Mouse (Mus musculus) neural tube, embryonic 10.5 days (tissue): ENCODE results near the gene Polr2e.

Source experiments
- DNase-seq: peaks from one replicate; pipeline ENCODE4 v3.0.0-alpha.2; 2017; ENCODE audit warnings: low spot score; ENCODE audit errors: extremely low spot score

The Polr2e gene

DNA sequence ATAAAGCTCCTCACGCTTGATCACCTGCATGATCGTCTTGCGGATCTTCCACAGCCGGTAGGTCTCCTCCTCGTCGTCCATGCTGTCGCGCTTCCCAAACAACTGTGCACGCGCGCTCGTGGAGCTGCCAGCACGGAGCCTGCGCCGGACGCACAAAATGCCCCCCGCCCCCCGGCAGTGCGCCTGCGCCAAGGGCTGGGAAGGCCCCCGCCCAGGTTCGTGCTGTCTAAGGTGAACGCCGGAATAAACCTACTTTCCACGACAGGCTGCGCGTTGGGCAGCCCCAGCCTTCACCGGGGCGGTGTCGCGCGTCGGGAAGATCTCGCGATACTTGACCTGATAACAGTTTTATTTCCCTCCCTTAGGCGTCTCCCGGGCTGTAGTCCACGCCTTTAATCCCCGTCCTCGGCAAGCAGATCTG, at the start of gene Polr2e:
Gene Polr2e (minus strand): TSS at position 237 of the 421 bp plus-strand sequence.
- peak; percentile 98 for DNase-seq

DNA sequence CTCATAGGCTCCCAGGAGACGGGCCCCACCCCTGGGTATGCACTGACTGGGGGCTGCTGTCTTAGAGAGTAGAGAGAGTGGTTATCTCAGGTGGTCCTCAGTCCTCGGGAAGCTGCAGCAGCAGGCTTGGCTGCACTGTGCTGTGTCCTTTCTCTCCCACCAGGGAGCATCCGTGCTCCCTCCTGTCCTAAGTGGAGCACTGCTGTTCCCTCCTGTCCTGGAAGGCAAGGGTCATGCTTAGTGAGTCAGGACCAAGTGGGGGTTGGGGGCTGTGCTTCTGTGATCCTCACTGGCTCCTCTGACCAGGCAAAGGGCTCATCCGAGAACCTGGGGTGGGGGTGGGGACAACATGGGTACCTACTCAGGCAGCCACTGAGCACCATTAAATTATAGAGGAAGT, 49.6 kb upstream of the Polr2e start:
- no peak for DNase-seq

DNA sequence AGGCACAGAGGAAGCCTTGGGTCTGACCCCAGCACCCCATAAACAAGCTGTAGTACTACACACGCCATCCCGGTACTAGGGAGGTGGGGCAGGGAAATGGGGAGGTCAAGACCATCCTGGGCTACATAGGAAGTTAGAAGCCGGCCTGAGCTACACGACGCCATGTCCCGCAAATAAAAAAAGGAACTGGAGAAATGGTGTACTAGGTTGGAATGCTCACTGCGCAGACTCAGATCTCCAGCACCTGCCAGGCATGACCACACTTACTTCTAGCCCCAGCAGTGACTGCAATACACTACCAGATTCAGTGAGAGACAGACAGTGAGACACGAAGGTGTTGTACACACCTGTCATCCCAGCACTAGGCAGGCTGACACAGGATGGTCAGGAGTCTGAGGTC, 47.9 kb upstream of the Polr2e start:
- no peak for DNase-seq

DNA sequence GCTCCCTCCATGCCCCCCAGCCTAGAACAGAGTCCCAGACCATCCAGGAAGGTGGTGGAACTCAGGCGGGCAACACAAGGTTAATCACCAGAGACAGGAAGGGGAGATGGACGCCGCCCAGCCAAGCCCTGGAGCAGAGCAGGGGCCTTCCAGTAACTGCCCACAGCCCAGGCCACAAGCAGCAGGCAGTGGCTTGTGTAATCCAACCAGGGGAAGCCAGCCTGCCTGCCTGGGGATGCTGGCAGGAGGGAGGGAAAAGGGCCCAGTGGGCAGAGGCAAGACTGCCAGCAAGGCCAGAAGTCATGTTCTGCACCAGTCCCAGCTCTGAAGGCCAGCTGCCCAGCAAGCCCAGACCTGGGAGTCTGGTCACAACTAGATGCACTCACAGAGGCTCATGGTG, 47.3 kb upstream of the Polr2e start:
- DNase-seq, result no peak

DNA sequence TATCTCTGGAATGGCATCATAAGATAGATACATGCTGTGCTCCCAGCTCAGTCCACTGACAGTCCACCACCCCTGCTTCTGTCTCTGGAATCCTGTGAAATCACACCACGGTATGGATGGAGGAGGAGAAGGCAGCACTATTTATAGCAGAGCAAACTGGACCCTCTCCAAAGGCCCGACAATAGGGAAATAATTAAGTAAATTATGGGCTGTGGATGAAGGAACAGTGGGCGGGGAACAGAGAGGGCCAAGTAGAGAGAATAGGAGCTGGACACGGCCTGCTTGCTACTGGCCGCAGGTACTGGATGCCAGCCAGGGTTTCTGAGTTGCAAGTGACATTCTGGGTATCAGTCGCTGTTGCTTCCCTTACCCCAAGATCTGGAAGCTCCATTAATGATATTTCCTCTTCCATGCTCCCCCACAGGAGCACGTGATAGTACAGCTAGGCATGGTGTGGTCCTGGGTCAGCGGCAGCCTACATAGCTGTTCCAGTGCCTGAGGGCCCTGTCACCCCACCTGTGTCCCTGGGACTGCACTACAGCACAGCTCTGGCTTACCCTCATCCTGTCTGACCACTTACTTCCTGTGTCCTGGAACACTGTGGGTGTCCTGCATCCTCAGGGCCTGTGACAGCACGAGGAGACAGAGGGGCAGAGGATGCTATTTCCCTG, 45.4 kb upstream of the Polr2e start:
- no peak for DNase-seq

DNA sequence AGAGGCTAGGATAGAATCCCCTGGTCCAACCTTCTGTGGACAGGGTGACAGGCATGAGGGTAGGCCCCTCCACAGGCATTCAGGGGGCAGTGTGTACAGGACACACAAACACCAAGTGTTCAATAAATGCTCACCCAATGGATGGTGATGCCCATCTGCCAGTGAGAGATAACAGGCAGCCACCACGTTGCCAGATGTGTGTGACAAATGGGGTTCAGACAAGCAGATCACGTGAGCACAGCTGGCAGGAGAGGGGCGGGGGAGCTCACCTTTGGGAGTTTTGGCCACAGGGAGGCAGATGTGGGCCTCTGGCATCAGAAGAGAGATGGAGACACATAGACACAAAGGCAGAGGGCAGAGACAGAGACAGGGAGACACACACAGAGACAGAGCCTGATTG, 41.5 kb upstream of the Polr2e start:
- no peak for DNase-seq

DNA sequence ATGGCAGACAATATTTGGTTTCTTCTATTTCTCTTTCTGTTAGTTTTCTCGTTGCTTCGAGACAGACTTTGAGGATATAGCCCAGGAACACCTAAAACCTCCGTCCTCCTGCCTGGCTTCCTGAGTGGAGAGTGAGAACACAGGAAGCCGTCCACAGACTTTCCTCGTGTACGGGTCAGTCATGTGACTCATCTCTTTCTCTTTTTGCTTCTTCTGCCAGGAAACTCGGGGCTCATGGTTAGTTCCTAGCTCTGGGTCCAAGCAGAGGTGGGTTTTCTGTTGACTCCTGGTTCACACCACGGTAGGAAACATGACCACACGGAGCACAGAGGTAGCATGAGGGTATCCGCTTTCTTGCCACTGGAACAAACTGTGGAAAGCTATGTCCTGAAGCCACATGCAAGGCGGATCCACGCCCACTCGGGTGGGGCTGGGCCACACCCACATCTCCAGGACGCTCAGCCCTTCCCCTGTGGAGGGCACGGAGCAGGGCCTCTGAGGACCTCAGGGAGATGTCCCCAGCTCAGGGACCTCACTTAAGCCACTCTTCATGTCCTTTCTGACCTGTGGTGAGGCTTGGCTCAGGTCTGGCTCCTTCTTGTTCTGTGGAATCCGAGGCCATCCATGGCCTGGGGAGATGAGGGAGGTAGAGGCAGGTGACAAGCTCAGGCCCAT, 40.9 kb upstream of the Polr2e start:
- DNase-seq, result no peak

DNA sequence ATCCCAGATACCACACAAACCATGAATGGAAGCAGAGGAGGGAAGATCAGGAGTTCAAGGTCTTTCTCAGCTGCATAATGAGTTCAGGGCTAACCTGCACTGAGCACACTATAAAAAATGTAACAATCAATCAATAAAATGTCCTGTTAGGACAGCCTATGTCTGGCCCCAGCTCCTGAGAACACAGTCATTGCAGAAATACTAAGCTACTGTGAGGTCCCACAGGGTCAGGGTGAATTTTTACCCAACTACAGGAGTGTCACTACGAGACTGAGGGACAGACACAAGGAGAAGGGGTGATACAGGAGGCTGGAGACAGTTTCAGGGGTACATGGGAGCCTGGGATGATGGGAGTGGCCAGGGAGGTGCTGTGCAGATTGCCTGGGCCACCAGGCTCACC, 38.8 kb upstream of the Polr2e start:
- no peak for DNase-seq

DNA sequence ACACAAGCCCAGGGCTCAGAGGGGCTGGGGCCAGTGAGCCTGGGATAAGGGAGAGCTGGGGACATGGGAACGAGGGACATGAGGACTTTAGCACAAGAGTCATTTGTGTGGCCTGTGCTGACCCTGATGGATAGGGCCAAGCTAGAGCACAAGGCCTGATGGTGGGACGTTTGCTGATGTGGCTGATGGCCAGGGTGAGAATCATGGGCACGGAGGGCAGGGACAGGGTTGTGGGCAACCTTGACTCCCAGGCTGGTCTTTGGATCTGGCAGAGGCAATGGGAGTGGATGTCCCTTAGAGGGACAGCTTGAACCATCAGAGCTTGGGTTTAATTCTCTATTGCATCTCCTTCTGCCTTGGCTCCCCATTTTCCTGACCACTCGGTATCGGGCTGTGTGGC, 37.7 kb upstream of the Polr2e start:
- no peak for DNase-seq

DNA sequence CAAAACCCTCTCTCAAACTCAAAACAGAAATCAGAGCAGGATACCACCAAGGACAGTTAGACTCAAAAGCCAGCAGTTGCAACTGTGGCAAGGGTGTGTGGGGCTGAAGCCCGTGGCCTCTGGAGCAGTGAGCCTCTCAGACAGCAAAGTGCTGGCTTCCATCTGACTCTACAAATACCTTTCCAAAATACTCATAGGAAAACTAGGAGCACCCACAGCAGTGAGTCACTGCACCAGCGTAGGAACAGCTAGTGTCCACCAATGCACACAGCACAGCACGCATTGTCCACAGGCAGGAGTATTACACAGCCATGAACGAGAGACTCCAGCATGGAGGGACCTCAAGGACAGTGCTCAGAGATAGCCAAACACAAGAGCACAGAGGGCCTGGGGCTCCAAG, 36.8 kb upstream of the Polr2e start:
- no peak for DNase-seq

DNA sequence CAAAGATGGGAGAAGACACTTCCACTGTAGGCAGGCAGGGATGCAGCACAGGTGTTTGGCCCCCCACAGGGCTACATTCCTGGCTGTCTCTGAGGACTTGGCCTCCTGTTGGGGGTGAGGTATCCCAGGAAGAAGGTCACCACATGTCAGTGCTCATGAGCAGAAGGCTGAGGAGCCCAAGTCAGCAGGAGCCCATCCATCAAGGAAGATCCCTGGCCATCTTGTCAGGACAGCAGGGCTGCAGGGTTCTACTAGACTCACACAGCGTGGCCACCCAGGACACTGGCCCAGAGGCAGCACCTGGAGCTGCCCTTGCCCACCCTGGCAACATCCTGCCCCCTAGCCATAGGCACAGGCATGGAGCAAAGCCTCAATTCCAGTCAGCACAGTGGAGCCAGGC, 36.3 kb upstream of the Polr2e start:
- no peak for DNase-seq

DNA sequence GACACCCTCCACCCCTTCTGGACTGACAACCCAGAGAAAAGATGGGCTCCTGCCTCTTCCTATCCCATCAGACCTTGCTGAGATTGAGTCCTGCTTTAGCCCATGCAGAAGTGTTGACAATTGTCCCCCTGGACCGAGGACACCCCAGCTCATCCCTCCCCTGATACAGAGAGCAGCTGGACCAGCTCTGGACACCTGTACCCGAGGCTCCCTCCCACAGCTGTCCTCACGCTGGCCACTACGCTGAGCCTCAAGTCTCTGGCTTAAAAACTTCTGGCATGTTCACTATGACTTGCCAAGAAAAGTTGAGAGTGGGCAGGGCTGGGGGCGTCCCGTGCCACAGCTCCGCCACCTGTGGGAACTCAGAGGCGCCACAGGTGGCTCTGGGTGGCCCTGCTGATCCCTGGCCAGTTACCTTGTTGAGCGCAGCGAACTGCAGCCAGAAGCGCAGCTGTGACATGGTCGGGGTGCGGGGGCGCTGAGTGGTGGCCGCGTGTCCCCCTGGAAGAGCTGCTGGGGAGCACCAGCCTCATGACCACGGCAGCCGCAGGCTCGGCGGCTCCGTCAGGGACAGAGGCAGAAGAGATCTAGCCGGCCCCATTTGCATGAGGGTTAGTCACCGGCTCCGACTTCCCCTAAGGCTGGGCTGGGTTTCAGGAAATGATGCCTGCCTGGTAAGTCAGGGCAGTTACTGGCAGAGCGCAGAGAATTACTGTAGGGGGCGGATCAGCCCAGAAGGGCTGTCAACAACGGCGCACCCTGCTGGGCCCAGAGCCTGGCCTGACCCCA, 35.4 kb upstream of the Polr2e start:
- DNase-seq, result no peak

DNA sequence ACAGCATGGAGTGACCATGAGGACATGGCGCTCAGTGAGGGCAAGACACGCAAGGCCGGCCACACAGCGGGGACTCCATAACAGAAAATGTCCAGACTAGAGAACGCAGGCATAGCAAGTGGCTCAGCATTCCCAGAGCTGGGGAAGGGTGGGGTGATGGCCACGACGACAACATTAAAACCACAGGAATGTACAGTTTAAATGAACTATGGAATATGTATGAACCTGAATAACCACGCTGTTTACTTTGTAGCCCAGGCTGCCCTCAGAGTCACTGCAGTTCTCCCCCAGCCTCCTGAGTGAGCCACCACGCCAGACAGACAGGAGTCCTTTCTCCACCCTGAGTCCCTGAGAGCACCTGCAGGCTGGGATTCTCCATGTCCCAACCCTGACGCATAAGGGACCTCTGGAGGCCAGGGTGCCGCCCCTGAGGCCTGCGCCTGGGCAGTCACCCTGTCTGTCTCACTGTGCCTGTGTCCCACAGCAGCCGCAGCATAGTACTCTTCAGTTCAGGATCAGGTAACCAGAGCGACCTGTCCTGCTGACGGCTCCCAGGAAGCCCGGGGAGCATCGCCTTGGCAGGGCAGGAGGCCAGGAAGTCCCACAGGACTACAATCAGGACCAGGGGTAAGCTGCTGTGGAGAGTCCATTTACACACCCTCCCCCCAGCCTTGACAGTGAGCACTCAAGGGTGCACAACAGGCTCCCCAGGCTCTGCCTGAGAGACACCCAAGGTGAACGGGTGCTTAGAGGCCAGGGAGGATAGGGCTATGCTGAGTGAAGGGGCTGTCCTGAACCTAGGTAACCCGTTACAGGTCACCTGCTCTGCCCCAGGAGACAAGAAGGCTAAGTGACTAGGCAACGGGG, 33.3 kb upstream of the Polr2e start:
- DNase-seq, result no peak

DNA sequence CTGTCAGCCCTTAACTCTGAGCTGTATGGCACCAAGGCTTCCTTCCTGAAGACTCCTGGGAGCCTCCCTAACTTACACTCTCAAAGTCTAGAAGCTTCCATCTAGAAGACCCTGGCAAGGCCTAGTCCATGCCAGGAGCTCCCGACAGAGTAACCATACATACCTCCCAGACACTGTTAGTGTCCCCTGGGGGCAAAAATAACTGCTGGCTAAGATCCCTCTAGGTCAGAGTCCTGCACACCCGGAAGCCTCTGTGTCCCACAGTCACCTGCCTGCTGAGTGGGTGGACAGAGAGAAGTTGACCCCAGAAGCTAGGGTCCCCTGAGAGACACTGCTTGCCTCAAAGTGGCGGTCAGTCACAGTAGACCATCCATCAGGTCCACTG, 31.9 kb upstream of the Polr2e start:
- no peak for DNase-seq

DNA sequence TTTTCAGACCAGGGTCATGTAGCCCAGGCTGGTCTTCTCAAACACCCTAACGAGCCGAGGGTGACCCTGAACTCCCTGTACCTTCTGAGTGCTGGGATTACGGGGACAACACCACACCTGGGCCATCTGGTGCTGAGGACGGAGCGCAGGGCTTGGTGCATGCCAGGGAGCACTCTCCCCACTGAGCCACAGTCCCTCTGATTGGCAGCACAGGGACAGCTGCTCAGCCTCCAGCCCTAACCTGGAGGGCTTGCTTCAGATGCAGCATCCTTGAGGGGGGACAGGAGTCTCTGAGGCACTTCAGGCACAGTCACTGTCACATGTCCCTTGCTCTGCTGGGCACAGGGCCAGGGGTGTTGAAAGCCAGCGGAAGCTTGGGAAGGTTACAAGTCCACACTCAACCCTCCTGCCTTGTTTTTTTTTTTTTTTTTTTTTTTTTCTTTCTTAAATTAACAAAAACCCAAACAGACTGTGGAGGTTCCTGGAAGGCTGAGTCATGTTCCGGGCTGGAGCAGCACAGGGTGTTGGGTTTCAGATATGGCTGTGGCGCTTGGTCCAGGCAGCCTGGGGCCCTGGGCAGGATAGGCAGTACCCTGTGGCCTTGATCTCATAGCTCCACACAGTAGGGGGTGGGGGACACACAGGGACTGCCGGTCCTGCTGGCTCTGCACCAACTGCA, 31.4 kb upstream of the Polr2e start:
- no peak for DNase-seq

DNA sequence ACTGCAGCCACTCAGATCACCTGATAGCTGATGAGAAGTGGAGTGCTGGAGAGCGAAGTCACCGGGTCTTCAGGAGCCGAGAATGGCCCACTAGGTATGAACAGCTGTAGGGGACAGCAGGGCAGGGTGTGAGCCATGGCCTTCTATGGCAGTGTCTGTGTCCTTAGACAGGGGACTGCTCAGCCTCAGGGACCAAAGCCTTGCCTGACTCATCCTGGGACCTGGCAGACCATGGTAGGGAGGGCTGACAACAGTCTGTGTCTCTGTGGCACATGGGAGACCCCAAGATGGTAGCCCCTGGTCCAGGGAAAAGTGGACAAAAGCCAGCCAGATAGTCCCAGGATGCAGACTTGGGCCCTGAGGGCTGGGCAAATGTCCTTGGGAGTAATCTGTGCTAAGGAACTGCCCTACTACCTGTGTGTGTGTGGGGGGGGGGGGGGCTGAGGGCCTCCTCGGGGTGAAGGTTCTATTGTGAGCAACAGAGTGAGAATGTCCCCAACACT, 30.4 kb upstream of the Polr2e start:
- no peak for DNase-seq

DNA sequence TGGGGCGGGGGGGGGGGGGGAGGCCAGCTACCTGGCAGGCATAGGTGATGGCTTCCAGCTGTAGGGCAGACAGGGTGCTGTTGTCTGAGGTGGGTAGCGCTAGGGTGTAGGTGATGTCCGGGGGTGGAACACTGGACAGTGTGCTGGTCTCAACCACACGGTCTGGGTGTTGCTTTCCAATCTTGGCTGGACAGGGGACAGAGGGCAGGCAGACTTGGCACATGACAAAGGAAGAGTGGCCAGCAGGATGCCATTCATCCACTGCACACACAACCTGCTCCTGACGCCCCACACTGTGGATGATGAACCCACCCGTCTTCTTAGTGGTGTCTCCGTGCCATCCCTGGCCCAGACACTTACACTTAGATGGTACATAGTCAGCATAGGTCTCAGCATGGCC, 29.7 kb upstream of the Polr2e start:
- no peak for DNase-seq

DNA sequence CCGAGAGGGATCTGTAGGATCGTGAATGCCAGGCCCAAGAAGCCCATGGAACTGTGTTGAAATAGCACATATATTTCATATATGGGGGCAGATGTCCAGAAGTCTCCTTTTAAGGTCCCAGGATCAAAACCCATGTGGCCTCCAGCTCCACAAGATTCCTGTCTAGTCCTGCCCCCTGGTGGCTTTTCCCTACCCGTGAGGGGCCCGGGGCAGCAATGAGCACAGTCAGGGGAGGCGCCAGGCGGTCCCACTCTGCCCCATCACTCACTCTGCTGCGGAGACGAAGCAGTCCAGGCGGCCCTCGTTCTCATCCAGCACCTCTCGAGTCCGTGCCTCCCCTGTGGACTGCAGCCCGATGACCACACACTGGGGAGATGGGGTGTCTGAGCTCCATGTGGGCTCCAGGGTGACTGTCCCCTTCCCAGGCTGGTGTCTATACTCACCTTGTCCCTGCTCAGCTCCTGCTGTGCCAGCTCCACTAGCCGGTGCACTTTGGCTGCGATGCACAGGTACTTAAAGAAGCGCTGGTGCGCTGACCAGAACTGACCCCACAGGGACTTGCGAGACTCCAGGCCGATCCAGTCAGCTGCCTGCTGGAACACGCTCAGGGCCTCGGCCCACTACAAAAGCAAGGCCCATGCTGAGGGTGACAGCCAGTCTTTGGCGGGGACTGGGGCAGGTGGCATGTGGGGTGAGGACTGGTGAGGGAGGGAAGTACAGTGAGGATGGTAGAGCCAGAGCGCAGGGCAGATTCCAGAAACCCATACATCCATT, 24.5 kb upstream of the Polr2e start:
- no peak for DNase-seq

DNA sequence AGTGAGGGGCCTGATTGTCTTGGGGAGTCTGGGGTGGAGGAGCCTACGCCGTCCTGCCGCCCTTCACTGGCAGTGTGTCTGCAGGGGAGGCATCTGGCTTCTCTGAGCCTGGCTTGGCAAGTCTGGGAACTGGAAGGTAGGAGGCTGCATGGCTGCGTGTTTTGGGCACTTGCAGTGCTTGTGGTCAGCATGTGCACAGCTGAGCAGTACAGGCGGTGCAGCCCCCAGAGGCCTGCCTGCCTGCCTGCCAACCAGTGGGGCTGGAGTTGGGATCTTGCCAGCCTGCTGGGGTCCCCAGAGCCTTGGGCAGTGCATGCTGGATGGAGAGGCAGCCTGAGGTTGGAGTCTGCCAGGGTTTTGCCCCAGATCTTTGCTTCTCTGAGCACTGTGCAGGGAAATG, 23.5 kb upstream of the Polr2e start:
- no peak for DNase-seq

DNA sequence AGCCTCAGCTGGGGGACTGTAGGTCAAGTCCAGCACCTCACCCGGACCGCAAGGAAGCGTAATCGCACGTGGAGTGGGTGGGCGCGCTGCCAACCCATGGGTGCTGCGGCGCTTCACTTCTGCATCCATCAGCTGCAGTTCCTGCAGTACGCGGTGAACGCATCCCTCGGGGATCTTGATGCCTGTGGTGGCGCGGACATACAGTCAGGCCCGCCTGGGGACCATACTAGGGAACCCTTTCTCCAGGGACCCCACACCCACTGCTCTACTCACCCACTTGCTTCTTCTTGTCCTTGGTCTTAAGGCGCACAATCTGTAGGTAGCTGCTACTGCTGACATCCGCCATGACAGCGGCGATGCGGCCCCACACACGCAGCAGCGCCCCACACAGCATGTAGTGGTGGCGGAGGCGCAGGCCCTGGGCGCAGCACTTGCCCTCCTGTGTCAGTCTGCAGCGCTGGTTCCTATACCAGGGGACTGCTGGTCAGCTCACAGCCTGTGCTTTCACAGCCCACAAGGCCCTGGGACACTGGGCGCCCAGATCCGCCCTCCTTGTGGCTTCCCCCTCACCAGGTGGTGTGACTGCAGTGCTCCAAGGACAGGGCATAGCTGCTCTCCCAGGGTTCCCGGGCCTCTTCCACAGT, 18.2 kb upstream of the Polr2e start:
- DNase-seq, result no peak
